Mouse (Mus musculus): ENCODE measurements around the gene Gm17018. TPM values are rescaled to one million over a fixed set of nuclear protein-coding genes. Genes with fewer than 3 reads are reported as not detected.

The Gm17018 gene
- polyA plus RNA-seq, 1 experiment, result 27.3 TPM

DNA sequence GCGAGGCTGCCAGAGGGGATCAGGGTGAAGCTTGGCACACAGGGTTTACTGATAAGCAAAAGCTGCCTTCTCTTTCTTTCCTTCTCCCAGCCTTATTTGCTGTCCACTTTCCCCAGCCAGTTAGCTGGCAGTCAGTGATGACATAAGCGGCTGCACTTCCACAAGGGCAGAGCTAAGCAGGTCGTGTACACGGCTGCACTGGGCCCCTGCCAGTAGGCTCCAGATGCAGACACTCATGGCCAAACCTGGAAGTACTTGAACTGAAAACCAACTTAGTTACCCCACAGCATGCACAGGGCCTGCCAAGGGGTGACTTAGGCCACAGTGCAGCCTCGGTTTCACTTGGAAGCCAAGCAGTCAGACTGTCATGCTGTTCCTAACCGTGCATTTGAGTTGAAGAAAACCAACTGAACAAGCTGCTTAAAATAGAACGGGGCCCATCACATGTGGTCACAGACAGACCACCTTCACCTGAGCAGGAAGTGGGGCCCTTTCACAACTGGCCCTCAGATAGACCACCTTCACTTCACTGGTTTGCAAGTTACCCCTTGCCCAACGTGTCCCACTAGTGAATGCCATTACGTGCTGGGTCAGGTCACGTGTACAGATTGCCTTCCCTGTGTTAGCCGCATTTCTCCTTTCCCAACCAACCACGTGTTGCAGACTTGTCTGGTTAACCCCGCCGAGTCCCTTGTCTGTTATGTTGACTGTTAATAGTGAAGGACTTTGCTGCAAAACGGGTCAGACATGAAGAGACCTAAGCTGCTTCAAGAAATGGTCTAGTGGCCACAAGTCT, 30.0 kb upstream of the Gm17018 start:
- Histone ChIP-seq H3K36me3 (ENCODE audit: control insufficient read depth, insufficient read depth) (no peaks in the 10 kb centered on the region), H3K27me3 (ENCODE audit: control insufficient read depth, insufficient read depth, insufficient read length) (no peaks in the 10 kb centered on the region), H3ac (ENCODE audit: control insufficient read depth, insufficient read length) (no peak overlapping the region), H3K4me3 (no peak overlapping the region), H3K4me2 (ENCODE audit: low read depth) (no peak overlapping the region), H3K79me2 (ENCODE audit: control insufficient read depth, insufficient read depth) (no peaks in the 10 kb centered on the region)
- TF ChIP-seq E2F4 (IDR thresholded peaks at IDR 0.05; ENCODE audit: insufficient read depth), result no peak
- TF ChIP-seq POLR2AphosphoS2 (IDR thresholded peaks at IDR 0.05; ENCODE audit: insufficient read length, low read depth), result no peak
- TF ChIP-seq TCF12 (IDR thresholded peaks at IDR 0.05; ENCODE audit: insufficient read depth, poor library complexity, severe bottlenecking), result no peak
- TF ChIP-seq TCF3 (IDR thresholded peaks at IDR 0.05; ENCODE audit: insufficient read length, low read depth), result no peak
- no peak for TF ChIP-seq SRF (IDR thresholded peaks at IDR 0.05; ENCODE audit: control insufficient read depth, insufficient read length, low read depth)
- TF ChIP-seq MAX (IDR thresholded peaks at IDR 0.05; ENCODE audit: low read depth), result no peak
- no peak for TF ChIP-seq REST (IDR thresholded peaks at IDR 0.05; ENCODE audit: insufficient read depth, insufficient read length)
- no peak for TF ChIP-seq POLR2A (IDR thresholded peaks at IDR 0.05; ENCODE audit: insufficient read length, low read depth)
- TF ChIP-seq CEBPB (IDR thresholded peaks at IDR 0.05; ENCODE audit: insufficient read depth, poor library complexity, severe bottlenecking), result no peak
- no peak for TF ChIP-seq USF1 (IDR thresholded peaks at IDR 0.05; ENCODE audit: low read depth)
- TF ChIP-seq MYOG (IDR thresholded peaks at IDR 0.05; ENCODE audit: control insufficient read depth in 1 of 3, insufficient read depth in 1 of 3, insufficient read length in 2 of 3, low read depth in 2 of 3), result no peak
- no peak for TF ChIP-seq MYOD1 (IDR thresholded peaks at IDR 0.05; ENCODE audit: control insufficient read depth in 1 of 3, insufficient read length in 2 of 3, low read depth in 2 of 3)

DNA sequence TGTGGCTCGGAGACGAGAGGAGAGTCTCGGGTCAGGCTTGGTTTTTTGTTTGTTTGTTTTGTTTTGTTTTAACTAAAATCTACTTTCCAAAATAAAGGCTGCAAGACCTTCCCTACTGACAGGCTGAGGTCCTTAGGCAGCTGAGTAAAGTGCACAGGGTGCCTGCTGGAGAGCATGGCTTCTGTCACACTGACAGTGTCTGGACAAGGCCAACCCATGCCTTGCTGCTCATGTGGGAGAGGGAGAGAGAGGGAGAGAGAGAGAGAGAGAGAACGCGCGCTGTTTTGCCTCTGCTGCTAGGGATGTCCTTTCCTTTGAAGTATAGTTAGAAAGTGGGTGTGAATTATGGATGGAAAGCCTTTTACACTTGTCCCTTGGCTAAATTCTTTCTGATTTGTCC, 28.9 kb upstream of the Gm17018 start:
- TF ChIP-seq TCF12 (IDR thresholded peaks at IDR 0.05; ENCODE audit: insufficient read depth, poor library complexity, severe bottlenecking) (no peak), REST (IDR thresholded peaks at IDR 0.05; ENCODE audit: insufficient read depth, insufficient read length) (no peak)
- no peak overlapping the region for H3K4me2 ChIP-seq (ENCODE audit: low read depth)
- H3K4me3 ChIP-seq, result no peak overlapping the region
- H3K36me3 ChIP-seq (ENCODE audit: control insufficient read depth, insufficient read depth), result no peaks in the 10 kb centered on the region
- H3ac ChIP-seq (ENCODE audit: control insufficient read depth, insufficient read length), result no peak overlapping the region
- no peaks in the 10 kb centered on the region for H3K27me3 ChIP-seq (ENCODE audit: control insufficient read depth, insufficient read depth, insufficient read length)
- H3K79me2 ChIP-seq (ENCODE audit: control insufficient read depth, insufficient read depth), result no peaks in the 10 kb centered on the region

DNA sequence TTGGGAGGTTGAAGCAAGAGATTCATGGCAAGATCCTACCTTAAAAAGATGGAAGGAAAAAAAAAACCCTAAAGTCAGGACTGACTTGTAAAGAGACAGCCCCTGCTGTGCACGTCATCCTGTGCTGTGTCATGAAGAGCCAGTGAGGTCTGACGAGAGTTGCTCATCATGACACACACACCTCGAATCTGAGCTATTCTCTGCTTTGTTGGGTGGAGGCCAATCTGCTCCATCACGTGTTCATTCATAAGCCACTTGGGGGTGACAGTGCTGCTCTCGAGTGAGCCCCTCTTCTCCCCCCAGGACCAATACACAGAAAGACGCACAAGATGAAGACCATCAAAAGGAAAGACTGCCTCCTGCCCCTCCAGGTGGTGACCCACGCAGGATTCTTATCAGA, 26.8 kb upstream of the Gm17018 start:
- TF ChIP-seq TCF3 (IDR thresholded peaks at IDR 0.05; ENCODE audit: insufficient read length, low read depth), result no peak
- TF ChIP-seq USF1 (IDR thresholded peaks at IDR 0.05; ENCODE audit: low read depth), result peak; percentile 12
- H3ac ChIP-seq (ENCODE audit: control insufficient read depth, insufficient read length), result no peak overlapping the region
- H3K36me3 ChIP-seq (ENCODE audit: control insufficient read depth, insufficient read depth), result no peaks in the 10 kb centered on the region
- no peak overlapping the region for H3K4me2 ChIP-seq (ENCODE audit: low read depth)
- no peak overlapping the region for H3K4me3 ChIP-seq
- no peaks in the 10 kb centered on the region for H3K79me2 ChIP-seq (ENCODE audit: control insufficient read depth, insufficient read depth)
- no peaks in the 10 kb centered on the region for H3K27me3 ChIP-seq (ENCODE audit: control insufficient read depth, insufficient read depth, insufficient read length)

DNA sequence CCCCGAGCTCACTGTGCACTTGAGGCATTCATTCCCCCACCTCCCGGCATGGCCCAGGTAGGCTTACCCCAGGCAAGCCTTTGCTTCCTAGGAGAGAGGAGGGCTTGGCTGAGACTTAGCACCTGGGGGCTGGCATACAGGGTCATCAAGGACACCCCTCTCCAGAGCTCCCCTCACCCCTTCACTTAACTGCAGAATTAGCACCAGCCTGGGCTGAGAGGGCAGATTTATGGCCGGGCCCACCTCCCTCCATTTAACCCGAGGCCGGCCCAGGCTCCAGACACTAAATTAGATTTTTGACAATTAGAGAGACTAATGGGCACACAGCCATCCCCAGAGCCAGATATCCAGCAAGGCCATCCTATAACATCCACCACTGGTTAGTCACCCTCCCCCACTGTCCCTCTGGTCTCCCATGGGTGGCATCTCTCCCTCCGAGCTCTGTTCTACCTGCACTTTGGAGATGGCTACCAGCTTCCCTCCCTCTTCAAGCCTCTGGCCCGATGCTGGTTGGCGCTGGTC, 25.1 kb upstream of the Gm17018 start:
- no peak overlapping the region for H3K4me2 ChIP-seq (ENCODE audit: low read depth)
- H3ac ChIP-seq (ENCODE audit: control insufficient read depth, insufficient read length), result no peak overlapping the region
- H3K4me3 ChIP-seq, result no peak overlapping the region
- no peaks in the 10 kb centered on the region for H3K79me2 ChIP-seq (ENCODE audit: control insufficient read depth, insufficient read depth)
- no peaks in the 10 kb centered on the region for H3K36me3 ChIP-seq (ENCODE audit: control insufficient read depth, insufficient read depth)
- TF ChIP-seq TCF3 (IDR thresholded peaks at IDR 0.05; ENCODE audit: insufficient read length, low read depth) (no peak), MYOD1 (IDR thresholded peaks at IDR 0.05; ENCODE audit: control insufficient read depth in 1 of 3, insufficient read length in 2 of 3, low read depth in 2 of 3) (no peak), POLR2AphosphoS2 (IDR thresholded peaks at IDR 0.05; ENCODE audit: insufficient read length, low read depth) (no peak), REST (IDR thresholded peaks at IDR 0.05; ENCODE audit: insufficient read depth, insufficient read length) (no peak), USF1 (IDR thresholded peaks at IDR 0.05; ENCODE audit: low read depth) (no peak), MYOG (IDR thresholded peaks at IDR 0.05; ENCODE audit: control insufficient read depth in 1 of 3, insufficient read depth in 1 of 3, insufficient read length in 2 of 3, low read depth in 2 of 3) (no peak), TCF12 (IDR thresholded peaks at IDR 0.05; ENCODE audit: insufficient read depth, poor library complexity, severe bottlenecking) (no peak), E2F4 (IDR thresholded peaks at IDR 0.05; ENCODE audit: insufficient read depth) (no peak), MAX (IDR thresholded peaks at IDR 0.05; ENCODE audit: low read depth) (no peak), SRF (IDR thresholded peaks at IDR 0.05; ENCODE audit: control insufficient read depth, insufficient read length, low read depth) (no peak), POLR2A (IDR thresholded peaks at IDR 0.05; ENCODE audit: insufficient read length, low read depth) (no peak), CEBPB (IDR thresholded peaks at IDR 0.05; ENCODE audit: insufficient read depth, poor library complexity, severe bottlenecking) (no peak)
- no peaks in the 10 kb centered on the region for H3K27me3 ChIP-seq (ENCODE audit: control insufficient read depth, insufficient read depth, insufficient read length)

DNA sequence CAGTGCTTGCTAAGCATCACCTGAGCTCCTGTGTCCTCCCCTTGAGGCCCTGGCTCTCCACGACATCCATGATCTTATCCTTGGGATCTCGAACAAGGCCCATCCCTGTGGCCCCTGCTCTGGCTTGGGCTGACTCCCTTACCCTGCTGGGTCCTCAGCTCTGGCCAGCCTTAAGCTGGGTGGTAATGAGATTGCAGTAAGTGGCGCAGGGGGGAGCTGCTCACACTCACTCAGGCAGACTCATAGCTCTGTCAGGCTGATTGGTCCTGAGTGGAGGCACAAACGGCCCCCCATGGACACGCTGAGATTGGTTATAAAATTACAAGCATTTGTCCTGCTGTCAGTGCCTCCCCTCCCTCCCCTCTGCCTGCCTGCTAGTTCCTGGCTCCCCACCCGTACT, 24.5 kb upstream of the Gm17018 start:
- no peak overlapping the region for H3K4me2 ChIP-seq (ENCODE audit: low read depth)
- no peak for TF ChIP-seq CEBPB (IDR thresholded peaks at IDR 0.05; ENCODE audit: insufficient read depth, poor library complexity, severe bottlenecking)
- no peak for TF ChIP-seq USF1 (IDR thresholded peaks at IDR 0.05; ENCODE audit: low read depth)
- no peak for TF ChIP-seq MYOD1 (IDR thresholded peaks at IDR 0.05; ENCODE audit: control insufficient read depth in 1 of 3, insufficient read length in 2 of 3, low read depth in 2 of 3)
- no peak for TF ChIP-seq POLR2AphosphoS2 (IDR thresholded peaks at IDR 0.05; ENCODE audit: insufficient read length, low read depth)
- no peak for TF ChIP-seq TCF12 (IDR thresholded peaks at IDR 0.05; ENCODE audit: insufficient read depth, poor library complexity, severe bottlenecking)
- no peak for TF ChIP-seq SRF (IDR thresholded peaks at IDR 0.05; ENCODE audit: control insufficient read depth, insufficient read length, low read depth)
- TF ChIP-seq TCF3 (IDR thresholded peaks at IDR 0.05; ENCODE audit: insufficient read length, low read depth), result no peak
- H3K4me3 ChIP-seq, result no peak overlapping the region
- no peaks in the 10 kb centered on the region for H3K36me3 ChIP-seq (ENCODE audit: control insufficient read depth, insufficient read depth)
- H3K27me3 ChIP-seq (ENCODE audit: control insufficient read depth, insufficient read depth, insufficient read length), result no peaks in the 10 kb centered on the region
- H3K79me2 ChIP-seq (ENCODE audit: control insufficient read depth, insufficient read depth), result no peaks in the 10 kb centered on the region
- no peak overlapping the region for H3ac ChIP-seq (ENCODE audit: control insufficient read depth, insufficient read length)

Data from myocyte (in vitro differentiated cells).